Mouse (Mus musculus) liver, embryonic 11.5 days (tissue): ENCODE measurements around the gene Pex5l. TPM values are rescaled to one million over a fixed set of nuclear protein-coding genes. Genes with fewer than 3 reads are reported as not detected.

Source experiments
- ATAC-seq: fragments of 200-750 bp; cut with Nextera tagmentation; replicated peaks from 2 replicates; pipeline ENCODE4 v1.8.0; 2017; ENCODE audit warnings: moderate number of reproducible peaks, mild to moderate bottlenecking, moderate TSS enrichment, moderate library complexity; ENCODE audit not compliant: low FRiP score
- DNase-seq: peaks from one replicate; pipeline ENCODE4 v3.0.0-alpha.2; 2017; ENCODE audit warnings: low spot score
- H3K27ac ChIP-seq: fragments of 300-500 bp; sonication (generic); 2 replicates; pipeline ENCODE4 v1.5.1; 2014; ENCODE audit warnings: mild to moderate bottlenecking, low read depth, low read length, control low read depth
- H3K27me3 ChIP-seq: fragments of 300-500 bp; sonication (generic); replicated peaks from 2 replicates; pipeline ENCODE4 v1.6.1; 2014; ENCODE audit warnings: low read length, mixed read lengths; ENCODE audit not compliant: control insufficient read depth, insufficient read depth
- H3K36me3 ChIP-seq: fragments of 300-500 bp; sonication (generic); 2 replicates; pipeline ENCODE4 v1.6.1; 2014; ENCODE audit warnings: mild to moderate bottlenecking, low read length, moderate library complexity, mixed read lengths; ENCODE audit not compliant: control insufficient read depth, insufficient read depth
- H3K4me1 ChIP-seq: fragments of 300-500 bp; sonication (generic); replicated peaks from 2 replicates; pipeline ENCODE4 v1.6.1; 2014; ENCODE audit warnings: low read length, mixed read lengths; ENCODE audit not compliant: control insufficient read depth, insufficient read depth
- H3K4me2 ChIP-seq: fragments of 300-500 bp; sonication (generic); 2 replicates; pipeline ENCODE4 v1.6.1; 2014; ENCODE audit warnings: mild to moderate bottlenecking, control low read depth, moderate library complexity
- H3K4me3 ChIP-seq: fragments of 300-500 bp; sonication (generic); 2 replicates; pipeline ENCODE4 v1.5.1; 2014; ENCODE audit warnings: low read depth, low read length, control low read depth
- H3K9ac ChIP-seq: fragments of 300-500 bp; sonication (generic); 2 replicates; pipeline ENCODE4 v1.6.1; 2014; ENCODE audit warnings: low read depth, low read length, control low read depth
- H3K9me3 ChIP-seq: fragments of 300-500 bp; sonication (generic); 2 replicates; pipeline ENCODE4 v1.6.1; 2016; ENCODE audit warnings: low read length, inconsistent platforms, mixed read lengths; ENCODE audit not compliant: control insufficient read depth
- WGBS: fragments of 180-500 bp; shearing (Covaris S2); extraction: QIAGEN DNeasy Blood & Tissue Kit; methylation state at CpG from one replicate; pipeline ENCODE4 v1.1.7; 2014; 5-methylcytosine and 5-hydroxymethylcytosine counted together
- polyA plus RNA-seq: library from polyadenylated mRNA; unstranded; fragments of >200 nt; fragmentation: Nextera tagmentation; extraction: Ambion mirVana; gene quantifications from 2 replicates; pipeline ENCODE4 v1.2.1, GENCODE M21; 2014

Gene Pex5l
- polyA plus RNA-seq, 1 experiment from 2014 or later: 0.15 TPM

DNA sequence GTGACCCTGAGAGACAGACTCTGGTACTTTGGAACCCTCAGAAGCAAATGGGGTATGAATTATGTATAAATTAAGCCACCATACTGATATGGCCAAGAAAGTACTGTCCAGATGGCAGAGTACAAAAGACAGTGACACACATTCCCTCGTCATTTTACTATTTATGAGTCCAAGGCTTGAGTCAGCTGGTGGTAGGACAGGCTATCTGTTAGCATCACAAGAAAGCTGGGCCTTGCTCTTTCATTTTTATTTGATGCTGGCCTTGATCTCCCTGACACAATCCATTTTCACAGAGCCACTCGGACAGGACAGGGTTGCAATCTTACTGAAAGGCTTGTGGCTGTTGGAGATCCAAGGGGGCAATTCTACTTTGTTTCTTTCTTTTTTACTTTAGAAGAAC lies 67.4 kb downstream of the Pex5l start:
- no peak overlapping the region for H3K27ac ChIP-seq
- WGBS: 65% methylated on average over 2 of the region's 2 CpGs
- no peak overlapping the region for H3K4me2 ChIP-seq
- no peak for ATAC-seq
- H3K9ac ChIP-seq: no peak overlapping the region
- no peaks in the 10 kb centered on the region for H3K27me3 ChIP-seq
- no peak for DNase-seq
- no peaks in the 10 kb centered on the region for H3K9me3 ChIP-seq
- no peak overlapping the region for H3K4me3 ChIP-seq
- no peaks in the 10 kb centered on the region for H3K36me3 ChIP-seq
- no peaks in the 10 kb centered on the region for H3K4me1 ChIP-seq

DNA sequence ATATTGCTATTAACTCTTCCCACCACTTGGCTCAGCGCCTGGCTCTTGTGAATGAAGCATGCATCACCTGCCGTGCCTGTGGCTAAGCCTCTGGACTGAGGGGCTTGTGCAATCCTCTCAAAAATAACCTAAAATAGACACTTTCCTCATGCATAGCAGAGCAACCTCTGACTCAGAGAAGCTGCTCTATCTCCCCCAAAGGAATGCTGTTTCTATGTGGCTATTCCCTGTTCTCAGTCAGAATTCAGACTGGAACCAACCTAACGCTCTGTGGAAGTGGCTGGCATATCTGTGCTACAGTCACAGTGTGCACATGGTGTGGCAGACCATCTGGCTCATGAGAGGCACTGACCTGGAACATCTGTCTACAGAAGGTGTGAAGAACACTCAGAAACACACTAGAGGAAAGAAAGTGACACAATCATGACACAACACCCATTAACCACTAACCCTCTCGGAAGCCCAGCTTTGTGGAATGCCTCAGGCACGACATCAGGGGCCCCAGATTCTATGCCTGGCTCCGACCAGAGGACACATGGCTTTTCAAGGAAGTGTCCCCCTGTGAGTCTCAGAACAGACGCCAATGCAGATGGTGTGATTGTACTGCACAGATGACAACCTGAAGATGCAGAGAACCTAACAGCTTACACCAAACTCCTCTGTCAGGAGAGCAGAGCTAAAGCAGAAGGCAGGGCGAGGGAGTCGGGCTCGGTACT lies 68.6 kb downstream of the Pex5l start:
- Histone ChIP-seq H3K4me1 (no peaks in the 10 kb centered on the region), H3K4me3 (no peak overlapping the region), H3K4me2 (no peak overlapping the region), H3K36me3 (no peaks in the 10 kb centered on the region), H3K9me3 (no peaks in the 10 kb centered on the region), H3K9ac (no peak overlapping the region), H3K27me3 (no peaks in the 10 kb centered on the region), H3K27ac (no peak overlapping the region)
- DNase-seq (no peak), ATAC-seq (no peak)
- 72% methylated on average over 10 of the region's 10 CpGs for WGBS

- no peak overlapping the region for H3K4me2 ChIP-seq
- ATAC-seq (no peak), DNase-seq (no peak)
- no peak overlapping the region for H3K4me3 ChIP-seq
- no peaks in the 10 kb centered on the region for H3K27me3 ChIP-seq
- no peak overlapping the region for H3K9ac ChIP-seq
- no peak overlapping the region for H3K27ac ChIP-seq
- no peaks in the 10 kb centered on the region for H3K9me3 ChIP-seq
- no peaks in the 10 kb centered on the region for H3K36me3 ChIP-seq
- 69% methylated on average over 1 of the region's 1 CpGs for WGBS
- H3K4me1 ChIP-seq: no peaks in the 10 kb centered on the region
Observed at GRCm38 (mm10) chr3:33073905-33074265, 69.2 kb downstream of the Pex5l start.

DNA sequence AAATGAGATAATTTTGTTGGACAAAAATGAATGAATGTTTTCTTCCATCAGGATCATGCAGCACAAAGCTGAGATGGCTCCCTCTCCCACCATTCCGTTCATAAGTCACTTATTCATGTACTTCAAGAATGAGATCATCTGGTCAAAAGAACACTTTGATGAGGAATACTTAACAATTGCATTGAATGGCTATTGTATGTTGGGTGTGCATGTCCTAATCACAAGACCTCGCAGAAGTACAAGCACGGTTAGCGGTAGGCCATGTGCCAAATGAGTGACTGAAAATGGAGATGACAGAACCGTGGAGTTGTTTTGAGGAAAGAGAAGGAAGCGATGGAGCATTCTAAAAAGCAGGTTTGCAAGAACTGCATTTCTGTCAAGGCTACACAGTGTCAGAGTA lies 72.3 kb downstream of the Pex5l start:
- Histone ChIP-seq H3K9ac (no peak overlapping the region), H3K27me3 (no peaks in the 10 kb centered on the region), H3K27ac (no peak overlapping the region), H3K4me1 (no peaks in the 10 kb centered on the region), H3K36me3 (no peaks in the 10 kb centered on the region), H3K4me3 (no peak overlapping the region), H3K9me3 (no peaks in the 10 kb centered on the region), H3K4me2 (no peak overlapping the region)
- ATAC-seq (no peak), DNase-seq (no peak)
- WGBS: 87% methylated on average over 6 of the region's 6 CpGs

DNA sequence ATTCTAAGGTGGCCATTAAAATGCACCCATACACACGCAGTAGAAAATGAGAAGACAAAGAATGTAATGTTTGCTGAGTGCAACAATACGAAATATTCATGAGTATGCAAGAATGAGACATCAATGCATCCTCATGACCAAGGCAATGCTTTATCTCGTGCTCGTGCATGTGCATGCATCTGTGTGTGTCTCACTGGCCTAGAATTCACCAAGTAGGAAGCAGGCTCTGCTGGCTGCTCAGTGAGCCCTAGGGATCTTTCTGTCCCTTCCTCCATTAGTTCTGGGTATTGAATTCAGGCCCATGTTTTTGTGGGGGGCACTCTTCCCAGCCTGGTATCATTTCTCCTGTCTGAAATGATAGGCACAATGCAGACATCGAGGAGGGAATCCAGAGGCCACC lies 74.9 kb downstream of the Pex5l start:
- no peak overlapping the region for H3K27ac ChIP-seq
- ATAC-seq: no peak
- no peak for DNase-seq
- no peaks in the 10 kb centered on the region for H3K4me1 ChIP-seq
- no peaks in the 10 kb centered on the region for H3K9me3 ChIP-seq
- WGBS: 71% methylated on average over 5 of the region's 5 CpGs
- H3K4me3 ChIP-seq: no peak overlapping the region
- no peaks in the 10 kb centered on the region for H3K36me3 ChIP-seq
- no peaks in the 10 kb centered on the region for H3K27me3 ChIP-seq
- H3K4me2 ChIP-seq: no peak overlapping the region
- H3K9ac ChIP-seq: no peak overlapping the region

DNA sequence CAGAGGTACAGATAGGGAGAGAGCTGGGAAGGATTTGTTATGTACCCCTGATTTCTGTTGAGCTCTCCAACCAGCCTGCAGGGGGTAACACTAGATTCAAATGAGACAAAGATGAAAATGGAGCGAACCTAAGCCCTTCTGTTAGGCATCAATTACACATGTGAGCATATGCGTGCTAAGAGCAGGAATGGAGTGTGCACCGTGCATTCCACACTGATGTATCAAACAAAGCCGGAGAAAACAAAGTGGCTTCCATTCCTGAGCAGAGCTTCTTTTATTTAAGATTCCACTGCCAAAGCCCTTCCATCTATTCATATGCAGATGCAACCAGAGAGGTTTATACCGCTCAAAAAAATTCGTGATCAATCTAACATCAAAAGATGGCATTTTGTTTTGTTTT lies 79.5 kb downstream of the Pex5l start:
- H3K4me3 ChIP-seq: no peak overlapping the region
- H3K4me2 ChIP-seq: no peak overlapping the region
- no peak for ATAC-seq
- H3K9me3 ChIP-seq: no peaks in the 10 kb centered on the region
- no peaks in the 10 kb centered on the region for H3K27me3 ChIP-seq
- H3K9ac ChIP-seq: no peak overlapping the region
- H3K36me3 ChIP-seq: no peaks in the 10 kb centered on the region
- H3K27ac ChIP-seq: no peak overlapping the region
- H3K4me1 ChIP-seq: no peaks in the 10 kb centered on the region
- DNase-seq: no peak
- WGBS: 70% methylated on average over 6 of the region's 6 CpGs

DNA sequence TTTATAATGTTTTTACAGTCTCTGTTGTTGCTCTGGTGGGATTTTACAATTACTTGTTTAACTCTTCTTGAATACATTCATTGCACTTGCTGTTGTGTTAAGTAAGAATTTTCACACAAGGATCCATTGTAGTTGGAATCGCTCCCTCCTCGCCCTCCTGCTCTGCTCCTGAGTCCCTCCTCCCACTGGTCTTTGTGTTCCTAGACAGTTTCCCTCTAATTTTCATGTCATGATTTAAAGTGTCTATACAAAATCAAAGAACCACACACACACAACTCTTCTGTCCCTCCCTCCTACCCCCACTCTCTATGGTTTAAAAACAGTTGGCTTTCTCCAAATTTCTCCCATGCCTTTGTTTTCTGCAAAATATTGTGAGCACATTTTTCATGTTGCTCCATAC lies 81.6 kb downstream of the Pex5l start:
- H3K4me3 ChIP-seq: no peak overlapping the region
- H3K36me3 ChIP-seq: no peaks in the 10 kb centered on the region
- WGBS: 91% methylated on average over 2 of the region's 2 CpGs
- DNase-seq: no peak
- no peaks in the 10 kb centered on the region for H3K4me1 ChIP-seq
- no peak overlapping the region for H3K9ac ChIP-seq
- no peak for ATAC-seq
- H3K27ac ChIP-seq: no peak overlapping the region
- H3K4me2 ChIP-seq: no peak overlapping the region
- H3K9me3 ChIP-seq: no peaks in the 10 kb centered on the region
- H3K27me3 ChIP-seq: no peaks in the 10 kb centered on the region

DNA sequence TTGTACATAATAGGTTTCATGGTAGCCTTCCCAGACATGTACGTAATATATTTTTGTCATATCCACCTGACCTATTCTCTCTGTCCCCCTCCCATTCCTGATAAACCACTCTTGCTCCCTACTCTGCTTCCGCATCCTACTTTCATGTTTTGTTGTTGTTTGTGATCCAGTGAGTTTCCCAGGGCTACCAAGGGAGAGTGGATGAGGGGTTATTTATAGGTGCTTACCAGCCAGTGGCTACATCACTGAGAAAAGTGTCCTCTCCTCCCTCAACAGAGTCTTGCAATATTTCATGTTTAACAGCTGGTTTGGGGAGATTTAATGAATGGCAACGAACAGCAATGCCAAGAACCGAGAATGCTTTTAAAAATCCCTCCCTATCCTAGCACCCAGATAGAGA lies 82.0 kb downstream of the Pex5l start:
- no peak overlapping the region for H3K4me3 ChIP-seq
- no peaks in the 10 kb centered on the region for H3K9me3 ChIP-seq
- ATAC-seq (no peak), DNase-seq (no peak)
- H3K4me2 ChIP-seq: no peak overlapping the region
- no peaks in the 10 kb centered on the region for H3K36me3 ChIP-seq
- no peaks in the 10 kb centered on the region for H3K27me3 ChIP-seq
- no peak overlapping the region for H3K27ac ChIP-seq
- no peaks in the 10 kb centered on the region for H3K4me1 ChIP-seq
- no peak overlapping the region for H3K9ac ChIP-seq
- 85% methylated on average over 4 of the region's 4 CpGs for WGBS

DNA sequence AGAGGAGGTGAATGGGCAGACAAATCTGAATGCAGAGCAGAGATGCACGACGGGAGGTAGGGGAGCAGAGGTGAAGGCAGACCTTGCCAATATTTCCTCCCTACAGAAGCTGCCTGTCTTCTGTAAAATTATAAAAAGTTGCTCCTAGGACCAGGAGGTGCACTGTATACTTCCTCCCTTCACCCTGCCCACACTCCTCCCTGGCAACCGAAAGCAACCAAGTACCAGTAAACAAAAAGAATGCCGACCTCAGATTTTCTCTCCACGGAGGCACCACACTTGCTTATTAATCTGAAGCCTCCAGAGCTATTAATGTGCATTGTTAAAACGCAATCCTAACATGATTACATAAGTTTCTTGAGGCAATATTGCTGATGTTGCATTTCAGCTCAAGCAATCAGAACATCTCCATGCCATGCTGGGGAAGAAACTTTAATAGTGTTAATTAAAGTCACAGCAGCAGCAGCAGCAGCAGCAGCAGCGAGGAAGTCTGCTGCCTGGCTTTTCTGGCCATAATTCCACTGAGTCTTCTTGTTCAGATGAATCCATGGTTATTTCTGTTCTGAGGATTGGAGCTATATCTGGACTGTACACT lies 82.6 kb downstream of the Pex5l start:
- no peak for ATAC-seq
- no peaks in the 10 kb centered on the region for H3K9me3 ChIP-seq
- H3K27ac ChIP-seq: no peak overlapping the region
- no peak overlapping the region for H3K9ac ChIP-seq
- DNase-seq: no peak
- H3K27me3 ChIP-seq: no peaks in the 10 kb centered on the region
- 57% methylated on average over 7 of the region's 7 CpGs for WGBS
- no peaks in the 10 kb centered on the region for H3K36me3 ChIP-seq
- H3K4me1 ChIP-seq: no peaks in the 10 kb centered on the region
- H3K4me2 ChIP-seq: no peak overlapping the region
- H3K4me3 ChIP-seq: no peak overlapping the region
